Mouse (Mus musculus) ovary, adult 2 months (tissue): Measurements from ENCODE around the gene Scin. TPM values are rescaled to one million over a fixed set of nuclear protein-coding genes. Genes with fewer than 3 reads are reported as not detected.

Experiments
- polyA plus RNA-seq: library from polyadenylated mRNA; depleted of rRNA; stranded (reverse); fragments of >200 nt; gene quantifications from 2 replicates; pipeline ENCODE4 v1.2.3, GENCODE M21; 2012; rRNA removed

Scin gene
- polyA plus RNA-seq, result 1.3 and 1.9 TPM in 2 replicates

DNA sequence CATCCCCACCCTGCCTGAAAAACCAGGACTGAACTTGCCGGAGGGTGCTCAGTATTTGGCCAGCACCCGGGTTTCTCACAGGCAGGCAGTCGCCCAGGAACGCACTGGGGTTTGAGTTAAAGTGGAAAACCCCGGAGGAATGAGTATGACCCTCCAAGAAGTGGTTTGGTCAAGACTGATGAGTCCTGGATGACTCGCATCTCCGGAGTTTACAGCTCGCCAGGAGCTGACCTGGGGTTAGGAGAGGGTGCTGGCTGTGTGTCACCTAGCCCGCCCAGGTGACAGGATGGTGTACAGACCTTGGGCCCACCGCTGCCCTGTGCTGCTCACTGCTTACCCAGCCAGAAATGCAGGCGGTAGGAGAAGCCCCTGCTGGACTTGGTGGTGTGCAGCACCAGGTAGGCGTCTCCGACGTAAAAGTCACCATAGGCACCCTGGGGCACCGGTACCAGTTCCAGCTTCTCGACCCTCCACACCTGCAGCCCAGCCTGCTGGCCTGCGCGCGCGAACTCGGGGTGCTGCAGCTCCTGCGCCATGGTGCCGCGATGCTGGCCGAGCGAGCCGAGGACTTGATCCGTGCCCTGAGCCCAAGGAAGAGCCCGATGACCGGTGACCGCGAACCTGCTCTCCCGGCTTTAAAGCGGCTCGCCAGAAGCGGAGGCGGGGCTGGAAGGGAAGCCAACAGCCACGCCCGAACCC is at the start of gene Scin:
TSS of gene Scin (minus strand) at position 656 of the 699 bp plus-strand sequence.

GRCm38 (mm10) chr12:40037876-40038463 is 96.1 kb downstream of the Scin start, which contains the start of gene Arl4a:
TSS of gene Arl4a (minus strand) at chr12:40038025.

Other genes with a start within 250 kb of the Scin start
- gene Arl4a, start 96.2 kb downstream of the Scin start, polyA plus RNA-seq, result 5.5 and 7.6 TPM in 2 replicates
- gene Lsmem1, start 65.3 kb upstream of the Scin start, polyA plus RNA-seq, result not detected in 2 replicates
- 33.3 and 36.9 TPM in 2 replicates for gene Ifrd1, start 114.3 kb upstream of the Scin start, polyA plus RNA-seq